In the genomic region with DNA sequence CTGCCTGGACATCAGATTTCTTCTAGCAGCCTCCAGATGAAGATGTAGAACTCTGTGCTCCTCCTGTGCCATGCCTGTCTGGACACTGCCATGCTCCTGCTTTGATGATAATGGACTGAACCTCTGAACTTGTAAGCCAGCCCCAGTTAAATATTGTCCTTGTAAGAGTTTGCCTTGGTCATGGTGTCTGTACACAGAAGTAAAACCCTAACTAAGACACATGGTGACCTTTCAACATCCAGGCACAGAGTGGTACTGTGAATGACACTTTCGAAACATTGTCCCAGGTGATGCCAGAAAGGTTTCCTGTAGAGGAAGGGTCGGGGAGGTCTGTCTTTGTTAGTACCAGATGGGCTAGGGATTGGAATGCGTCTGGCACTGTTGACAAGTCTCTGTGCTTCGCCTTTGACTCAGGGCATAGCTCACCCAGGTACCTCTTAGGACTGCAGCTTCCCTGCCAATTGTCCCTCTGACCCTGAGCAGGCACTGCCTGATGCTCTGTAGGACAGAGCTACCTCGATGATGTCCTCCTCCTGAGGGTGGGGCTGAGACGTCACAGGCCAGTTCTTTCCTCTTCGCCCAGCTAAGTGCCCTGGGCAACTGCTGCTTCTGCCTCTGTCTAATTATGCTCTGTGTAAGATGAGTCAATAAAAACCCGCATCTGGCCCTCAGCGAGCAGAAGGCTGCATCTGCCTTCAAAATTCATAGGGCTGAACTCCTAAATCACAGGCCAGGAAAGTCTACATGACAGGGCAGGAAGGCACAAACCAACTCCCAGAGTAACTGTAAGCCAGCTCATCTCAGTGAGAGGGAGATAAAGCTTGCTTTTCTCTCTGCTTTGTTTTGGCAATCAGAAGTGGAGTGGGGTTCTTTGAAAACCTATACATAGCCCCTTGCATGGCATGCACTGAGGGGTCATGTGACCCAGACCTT, we compare ENCODE assay signal across 18 mouse cellular contexts.
DNase-seq lines count a peak whose midpoint lies in the region; ATAC-seq lines count a peak whose summit lies in the region.
"Had no signal": no experiment of that assay in that cellular context is flagged by ENCODE, and none has a peak within 500 bp of the region (broad histone marks: within the 10 kb centered on the region; RNA-seq: fewer than 3 reads in every experiment).

No protein-coding gene starts in this region.

- H3K4me3 ChIP-seq in hindbrain, embryonic 13.5 days = no peak overlapping the region
- no peak overlapping the region for H3K4me3 ChIP-seq in hindbrain, embryonic 11.5 days (ENCODE audit: low read depth, low read length)
- H3K4me3 ChIP-seq in midbrain, embryonic 13.5 days (replicated peaks) = no peak overlapping the region
- H3K4me3 ChIP-seq in midbrain, embryonic 14.5 days (replicated peaks; ENCODE audit: low read depth, low read length) = no peak overlapping the region
- H3K4me3 ChIP-seq in kidney, embryonic 15.5 days (replicated peaks) = no peak overlapping the region
- H3K4me3 ChIP-seq in neural tube, embryonic 14.5 days (ENCODE audit: low read depth, low read length) = no peak overlapping the region
- H3K4me3 ChIP-seq: embryonic facial prominence, embryonic 13.5 days had no signal

- no peak overlapping the region; the same call in 1 of the 2 replicates for H3K9ac ChIP-seq in hindbrain, embryonic 13.5 days
- no peak overlapping the region for H3K9ac ChIP-seq in hindbrain, embryonic 11.5 days (ENCODE audit: low read depth, low read length)
- no peak overlapping the region for H3K9ac ChIP-seq in midbrain, embryonic 13.5 days (replicated peaks)
- no peak overlapping the region for H3K9ac ChIP-seq in midbrain, embryonic 14.5 days (replicated peaks; ENCODE audit: low read length)
- H3K9ac ChIP-seq in kidney, embryonic 15.5 days = no peak overlapping the region
- no peak overlapping the region for H3K9ac ChIP-seq in neural tube, embryonic 14.5 days (replicated peaks; ENCODE audit: low read depth, low read length)
- H3K9ac ChIP-seq: embryonic facial prominence, embryonic 13.5 days had no signal

- peaks cover 4% of the 10 kb centered on the region; the same call in 1 of the 2 replicates for H3K27me3 ChIP-seq in hindbrain, embryonic 13.5 days
- no peaks in the 10 kb centered on the region for H3K27me3 ChIP-seq in hindbrain, embryonic 11.5 days (ENCODE audit: control insufficient read depth, insufficient read depth, low read length)
- no peaks in the 10 kb centered on the region for H3K27me3 ChIP-seq in midbrain, embryonic 13.5 days
- no peaks in the 10 kb centered on the region for H3K27me3 ChIP-seq in midbrain, embryonic 14.5 days (ENCODE audit: control insufficient read depth, insufficient read depth, low read length)
- H3K27me3 ChIP-seq in kidney, embryonic 15.5 days = no peaks in the 10 kb centered on the region
- H3K27me3 ChIP-seq in neural tube, embryonic 14.5 days (ENCODE audit: control insufficient read depth, insufficient read depth, low read length) = no peaks in the 10 kb centered on the region
- H3K27me3 ChIP-seq: embryonic facial prominence, embryonic 13.5 days; Patski had no signal

- no peaks in the 10 kb centered on the region for H3K9me3 ChIP-seq in hindbrain, embryonic 13.5 days
- H3K9me3 ChIP-seq in hindbrain, embryonic 11.5 days (ENCODE audit: control insufficient read depth, low read length) = no peaks in the 10 kb centered on the region
- H3K9me3 ChIP-seq in midbrain, embryonic 13.5 days = no peaks in the 10 kb centered on the region
- no peaks in the 10 kb centered on the region for H3K9me3 ChIP-seq in midbrain, embryonic 14.5 days (ENCODE audit: control insufficient read depth, low read length)
- H3K9me3 ChIP-seq in kidney, embryonic 15.5 days (replicated peaks) = no peaks in the 10 kb centered on the region
- no peaks in the 10 kb centered on the region for H3K9me3 ChIP-seq in neural tube, embryonic 14.5 days (ENCODE audit: control insufficient read depth, low read length)
- H3K9me3 ChIP-seq: embryonic facial prominence, embryonic 13.5 days had no signal

- peak; percentile 21; the same call in 1 of the 2 replicates for ATAC-seq in hindbrain, embryonic 13.5 days (ENCODE audit: low FRiP score)
- no peak for ATAC-seq in hindbrain, embryonic 11.5 days (ENCODE audit: low FRiP score)
- ATAC-seq in midbrain, embryonic 13.5 days = peak; percentile 27
- no peak for ATAC-seq in midbrain, embryonic 14.5 days (ENCODE audit: low FRiP score, low TSS enrichment)
- peak; percentile 41; the same call in 1 of the 2 replicates for ATAC-seq in kidney, embryonic 15.5 days (replicated peaks; ENCODE audit: low FRiP score)
- 0 out of 2 replicates have a peak, but pooled peaks have one; percentile 32 for ATAC-seq in neural tube, embryonic 14.5 days (ENCODE audit: low read depth)
- ATAC-seq: inflammation-experienced regulatory T-cells, adult 6 months; Patski had no signal

- H3K27ac ChIP-seq in hindbrain, embryonic 13.5 days = no peak overlapping the region
- H3K27ac ChIP-seq in hindbrain, embryonic 11.5 days (ENCODE audit: low read depth, low read length) = no peak overlapping the region
- no peak overlapping the region for H3K27ac ChIP-seq in midbrain, embryonic 13.5 days
- no peak overlapping the region for H3K27ac ChIP-seq in midbrain, embryonic 14.5 days (replicated peaks; ENCODE audit: low read depth, low read length)
- no peak overlapping the region for H3K27ac ChIP-seq in kidney, embryonic 15.5 days
- no peak overlapping the region for H3K27ac ChIP-seq in neural tube, embryonic 14.5 days (ENCODE audit: low read depth, low read length)
- H3K27ac ChIP-seq: embryonic facial prominence, embryonic 13.5 days; stomach, postnatal 0 days had no signal

- H3K36me3 ChIP-seq in hindbrain, embryonic 13.5 days = no peaks in the 10 kb centered on the region
- no peaks in the 10 kb centered on the region for H3K36me3 ChIP-seq in hindbrain, embryonic 11.5 days (ENCODE audit: control insufficient read depth, insufficient read depth, low read length)
- H3K36me3 ChIP-seq in midbrain, embryonic 13.5 days = no peaks in the 10 kb centered on the region
- no peaks in the 10 kb centered on the region for H3K36me3 ChIP-seq in midbrain, embryonic 14.5 days (ENCODE audit: control insufficient read depth, insufficient read depth, low read length)
- no peaks in the 10 kb centered on the region for H3K36me3 ChIP-seq in kidney, embryonic 15.5 days
- no peaks in the 10 kb centered on the region for H3K36me3 ChIP-seq in neural tube, embryonic 14.5 days (ENCODE audit: control insufficient read depth, insufficient read depth, low read length)
- H3K36me3 ChIP-seq: embryonic facial prominence, embryonic 13.5 days had no signal

- H3K4me2 ChIP-seq in hindbrain, embryonic 13.5 days = no peak overlapping the region
- no peak overlapping the region for H3K4me2 ChIP-seq in hindbrain, embryonic 11.5 days (replicated peaks; ENCODE audit: low read depth, low read length)
- no peak overlapping the region for H3K4me2 ChIP-seq in midbrain, embryonic 13.5 days (replicated peaks)
- H3K4me2 ChIP-seq in midbrain, embryonic 14.5 days (ENCODE audit: low read length) = no peak overlapping the region
- H3K4me2 ChIP-seq in kidney, embryonic 15.5 days = no peak overlapping the region
- no peak overlapping the region for H3K4me2 ChIP-seq in neural tube, embryonic 14.5 days (ENCODE audit: low read depth, low read length)
- H3K4me2 ChIP-seq: embryonic facial prominence, embryonic 13.5 days had no signal

- DNase-seq in hindbrain, embryonic 11.5 days (ENCODE audit: low spot score) = no peak
- DNase-seq in midbrain, embryonic 14.5 days = no peak
- DNase-seq in thymus, postnatal 4 days = no peak
- no peak for DNase-seq in gastrocnemius, postnatal 36 days
- DNase-seq: B cell, adult 2 months; cerebellum, adult 11 months; cerebellum, postnatal 36 days; gastrocnemius, postnatal 14 days; lung, adult 2 months; thymus, postnatal 25 days had no signal

- peaks cover 44% of the 10 kb centered on the region for H3K4me1 ChIP-seq in hindbrain, embryonic 13.5 days (replicated peaks)
- H3K4me1 ChIP-seq in hindbrain, embryonic 11.5 days (replicated peaks; ENCODE audit: control insufficient read depth, insufficient read depth, low read length) = no peaks in the 10 kb centered on the region; the same call in 1 of the 2 replicates
- H3K4me1 ChIP-seq in midbrain, embryonic 13.5 days (replicated peaks) = peaks cover 17% of the 10 kb centered on the region
- H3K4me1 ChIP-seq in midbrain, embryonic 14.5 days (ENCODE audit: control insufficient read depth, insufficient read depth, low read length) = no peaks in the 10 kb centered on the region; the same call in 1 of the 2 replicates
- H3K4me1 ChIP-seq in kidney, embryonic 15.5 days = peaks cover 20% of the 10 kb centered on the region
- H3K4me1 ChIP-seq in neural tube, embryonic 14.5 days (ENCODE audit: control insufficient read depth, insufficient read depth, low read length) = peaks cover 12% of the 10 kb centered on the region

- 64% methylated on average over 9 of the region's 9 CpGs for WGBS in hindbrain, embryonic 13.5 days
- 67% methylated on average over 9 of the region's 9 CpGs for WGBS in hindbrain, embryonic 11.5 days
- 75% methylated on average over 9 of the region's 9 CpGs for WGBS in midbrain, embryonic 13.5 days
- 63% methylated on average over 9 of the region's 9 CpGs for WGBS in midbrain, embryonic 14.5 days
- WGBS in kidney, embryonic 15.5 days = 48% methylated on average over 9 of the region's 9 CpGs
- WGBS in neural tube, embryonic 14.5 days = 55% methylated on average over 9 of the region's 9 CpGs

- intact Hi-C loops in gastrocnemius, postnatal 36 days (cut with DNase I) = no loop called here

Comparison
In these comparisons a context has a peak if more than half of its experiments do, and no peak if none do; other contexts are left out.
1. ATAC-seq: peak in hindbrain, embryonic 13.5 days (single experiment), midbrain, embryonic 13.5 days (single experiment), kidney, embryonic 15.5 days (single experiment) and neural tube, embryonic 14.5 days (single experiment); none in hindbrain, embryonic 11.5 days (single experiment) and midbrain, embryonic 14.5 days (single experiment).